Mouse (Mus musculus) midbrain, postnatal 0 days (tissue): ENCODE measurements at regions not wholly inside any gene's neighbourhood (a gene's known extent, or its start where the extent isn't known, plus 50 kb on each side); places are given as distances from the start of the nearest gene placed in this dataset.

Experiments used
- ATAC-seq: fragments of 200-750 bp; cut with Nextera tagmentation; 2 replicates; pipeline ENCODE4 v1.8.0; 2017; ENCODE audit warnings: moderate number of reproducible peaks, mild to moderate bottlenecking, moderate TSS enrichment, moderate library complexity; ENCODE audit not compliant: low FRiP score
- DNase-seq: peaks from one replicate; pipeline ENCODE4 v3.0.0-alpha.2; 2015; ENCODE audit warnings: low spot score
- H3K27ac ChIP-seq: fragments of 300-500 bp; sonication (generic); 2 replicates; pipeline ENCODE4 v1.5.1; 2014; ENCODE audit warnings: low read depth, mild to moderate bottlenecking, low read length, mixed read lengths
- H3K27me3 ChIP-seq: fragments of 300-500 bp; sonication (generic); 2 replicates; pipeline ENCODE4 v1.6.1; 2014; ENCODE audit warnings: low read length, control low read depth, mixed read lengths; ENCODE audit not compliant: insufficient read depth
- H3K36me3 ChIP-seq: fragments of 300-500 bp; sonication (generic); 2 replicates; pipeline ENCODE4 v1.6.1; 2014; ENCODE audit warnings: low read length, control low read depth, mixed read lengths; ENCODE audit not compliant: insufficient read depth
- H3K4me1 ChIP-seq: fragments of 300-500 bp; sonication (generic); 2 replicates; pipeline ENCODE4 v1.6.1; 2014; ENCODE audit warnings: mild to moderate bottlenecking, control low read depth, antibody characterized with exemption, low read length, mixed read lengths; ENCODE audit not compliant: insufficient read depth
- H3K4me2 ChIP-seq: fragments of 300-500 bp; sonication (generic); 2 replicates; pipeline ENCODE4 v1.6.1; 2014; ENCODE audit warnings: low read depth, mild to moderate bottlenecking, low read length, mixed read lengths; ENCODE audit not compliant: poor library complexity, severe bottlenecking
- H3K4me3 ChIP-seq: fragments of 300-500 bp; sonication (generic); 2 replicates; pipeline ENCODE4 v1.5.1; 2014; ENCODE audit warnings: low read depth, mild to moderate bottlenecking, low read length, moderate library complexity
- H3K9ac ChIP-seq: fragments of 300-500 bp; sonication (generic); replicated peaks from 2 replicates; pipeline ENCODE4 v1.6.1; 2014; ENCODE audit warnings: mild to moderate bottlenecking, low read length, moderate library complexity, mixed read lengths; ENCODE audit not compliant: poor library complexity, severe bottlenecking
- H3K9me3 ChIP-seq: fragments of 300-500 bp; sonication (generic); 2 replicates; pipeline ENCODE4 v1.6.1; 2016; ENCODE audit warnings: low read length, control low read depth
- CTCF ChIP-seq: IDR thresholded peaks from 2 replicates; pipeline ENCODE4 v1.5.1; 2016; ENCODE audit warnings: antibody characterized with exemption, mild to moderate bottlenecking
- WGBS: fragments of 180-500 bp; shearing (Covaris S2); extraction: QIAGEN DNeasy Blood & Tissue Kit; methylation state at CpG from one replicate; pipeline ENCODE4 v1.1.7; 2014; 5-methylcytosine and 5-hydroxymethylcytosine counted together

DNA sequence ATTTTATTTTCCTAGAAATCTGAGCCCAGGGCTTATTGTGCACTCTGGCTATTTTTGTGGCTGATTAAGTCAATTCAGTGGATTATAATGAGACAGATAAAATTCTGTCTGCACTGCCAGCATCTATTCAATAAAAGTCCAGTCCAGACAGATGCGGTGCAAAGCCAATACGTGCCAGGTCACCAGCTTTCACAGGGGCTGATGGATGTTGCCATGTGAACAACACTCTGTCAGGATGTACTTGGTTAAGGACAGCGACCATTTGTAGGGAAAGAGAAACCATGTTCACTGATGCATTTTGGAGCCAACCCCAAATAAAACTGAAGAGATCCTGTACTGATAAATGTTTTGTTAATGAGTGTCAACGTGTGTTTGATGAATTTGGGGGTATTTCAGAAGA is 285.0 kb upstream of the Gnpda2 start:
- ATAC-seq = peak; percentile 47; the same call in 1 of the 2 replicates
- WGBS = 62% methylated on average over 4 of the region's 4 CpGs
- peak; percentile 8 for DNase-seq
- no peaks in the 10 kb centered on the region for H3K36me3 ChIP-seq
- TF ChIP-seq CTCF = no peak
- no peak overlapping the region for H3K27ac ChIP-seq
- no peaks in the 10 kb centered on the region for H3K4me1 ChIP-seq
- no peak overlapping the region for H3K4me2 ChIP-seq
- no peak overlapping the region for H3K9ac ChIP-seq
- H3K27me3 ChIP-seq = no peaks in the 10 kb centered on the region
- no peak overlapping the region for H3K4me3 ChIP-seq
- no peaks in the 10 kb centered on the region for H3K9me3 ChIP-seq

DNA sequence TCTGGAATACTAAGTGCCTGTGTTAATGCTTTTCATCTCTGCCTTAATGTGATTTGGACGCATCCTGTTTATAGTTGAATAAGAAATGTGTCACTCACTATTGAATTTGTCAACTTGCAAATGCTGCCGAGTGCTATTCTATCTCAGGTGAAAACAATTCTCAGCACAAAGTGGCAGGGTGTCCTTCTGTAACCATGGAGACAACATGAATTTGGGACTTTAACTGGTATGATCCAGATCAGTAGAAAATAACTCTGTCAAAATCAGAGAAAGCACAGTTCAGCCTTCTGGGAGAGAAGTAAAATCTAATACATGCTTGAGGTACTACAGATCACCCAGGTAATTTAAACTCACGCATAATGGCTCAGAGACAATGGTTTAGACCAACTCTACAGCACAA is 270.9 kb upstream of the Gnpda2 start:
- Histone ChIP-seq H3K4me1 (no peaks in the 10 kb centered on the region), H3K9me3 (peaks cover 2% of the 10 kb centered on the region; the same call in 1 of the 2 replicates), H3K27ac (no peak overlapping the region), H3K36me3 (no peaks in the 10 kb centered on the region), H3K9ac (no peak overlapping the region), H3K27me3 (no peaks in the 10 kb centered on the region), H3K4me3 (no peak overlapping the region), H3K4me2 (no peak overlapping the region)
- ATAC-seq (peak; percentile 60; the same call in 1 of the 2 replicates), DNase-seq (peak; percentile 4)
- WGBS = 34% methylated on average over 3 of the region's 3 CpGs
- TF ChIP-seq CTCF = no peak

DNA sequence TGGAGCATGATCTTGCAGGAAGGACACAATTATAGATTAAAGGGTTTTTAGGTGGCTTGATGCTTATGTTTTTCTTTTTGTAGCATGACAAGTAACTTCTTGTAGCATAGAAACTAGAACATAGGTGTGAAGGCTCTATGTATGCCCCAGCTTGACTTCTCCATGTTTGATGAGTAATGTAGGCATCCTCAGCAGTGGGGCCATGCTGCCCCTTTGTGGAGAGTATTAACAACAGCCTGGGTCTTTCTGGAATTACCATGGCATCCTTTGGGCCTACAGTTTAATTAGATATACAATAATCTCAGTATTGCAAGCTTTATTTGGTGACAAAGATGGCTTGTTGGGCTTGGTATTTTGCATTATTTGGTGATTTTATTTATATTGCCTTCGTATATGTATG is 252.7 kb upstream of the Gnpda2 start:
- no peak overlapping the region for H3K4me2 ChIP-seq
- WGBS = 65% methylated on average over 1 of the region's 1 CpGs
- no peaks in the 10 kb centered on the region for H3K27me3 ChIP-seq
- no peak overlapping the region for H3K9ac ChIP-seq
- H3K4me1 ChIP-seq = no peaks in the 10 kb centered on the region
- no peaks in the 10 kb centered on the region for H3K9me3 ChIP-seq
- H3K36me3 ChIP-seq = no peaks in the 10 kb centered on the region
- ATAC-seq = no peak
- TF ChIP-seq CTCF = no peak
- H3K27ac ChIP-seq = no peak overlapping the region
- DNase-seq = no peak
- H3K4me3 ChIP-seq = no peak overlapping the region

DNA sequence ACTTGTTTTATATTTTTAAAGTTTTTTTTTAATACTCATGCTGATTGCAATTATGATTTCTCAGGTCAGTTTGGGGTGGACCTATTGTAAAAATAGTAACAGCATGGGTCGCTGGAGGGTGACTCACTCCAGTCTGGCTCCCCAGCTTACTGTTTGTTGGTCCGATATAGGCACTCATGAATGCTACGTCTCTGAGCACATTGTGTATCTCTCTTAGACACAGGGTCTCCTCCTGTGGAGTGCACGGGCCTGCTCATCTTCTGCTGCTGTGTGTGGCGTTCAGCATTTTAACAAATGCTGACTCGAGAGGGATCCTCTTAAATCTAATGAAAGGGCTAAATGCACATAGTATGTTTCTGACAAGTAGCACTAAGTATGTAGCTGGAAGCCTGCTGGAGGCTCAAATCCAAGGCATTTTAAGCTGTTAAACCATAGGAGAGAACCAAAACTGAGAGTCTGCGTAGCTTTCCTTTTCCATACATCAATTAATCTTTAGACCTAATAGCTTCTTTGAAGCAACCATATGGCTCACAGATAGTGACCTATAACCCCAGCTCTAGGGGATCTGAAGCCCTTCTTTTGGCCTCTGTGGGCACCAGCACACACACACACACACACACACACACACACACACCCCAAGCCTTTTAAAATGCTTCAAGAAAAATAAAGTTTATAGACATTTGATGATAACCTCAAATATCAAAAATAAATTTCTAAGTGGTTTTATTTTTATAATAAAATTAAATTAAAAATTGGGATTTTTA is 246.0 kb upstream of the Gnpda2 start:
- H3K27me3 ChIP-seq = no peaks in the 10 kb centered on the region
- no peak for ATAC-seq
- no peaks in the 10 kb centered on the region for H3K36me3 ChIP-seq
- H3K27ac ChIP-seq = no peak overlapping the region
- no peak overlapping the region for H3K4me2 ChIP-seq
- no peak overlapping the region for H3K4me3 ChIP-seq
- 46% methylated on average over 7 of the region's 7 CpGs for WGBS
- no peak for DNase-seq
- no peak for TF ChIP-seq CTCF
- H3K4me1 ChIP-seq = no peaks in the 10 kb centered on the region
- H3K9ac ChIP-seq = no peak overlapping the region
- no peaks in the 10 kb centered on the region for H3K9me3 ChIP-seq

DNA sequence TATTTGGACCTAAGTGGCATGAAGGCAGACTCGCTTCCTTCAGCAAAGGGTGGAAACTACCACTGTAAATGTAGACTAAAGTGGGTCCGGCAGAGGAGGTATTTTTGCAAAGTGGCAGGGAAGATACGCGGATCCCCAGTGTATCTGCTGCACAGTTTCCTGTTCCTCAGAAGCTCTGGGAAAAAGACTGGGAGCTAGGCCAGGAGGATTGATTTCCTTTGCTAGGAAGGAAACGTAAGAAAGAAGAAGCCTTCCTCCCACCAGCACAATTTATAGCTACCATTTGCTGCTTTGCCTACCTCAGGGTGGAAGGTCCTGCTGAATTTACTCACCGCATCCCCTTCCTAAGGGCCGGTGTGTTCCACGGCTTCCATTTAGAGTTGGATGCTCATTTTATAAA is 244.2 kb upstream of the Gnpda2 start:
- H3K4me3 ChIP-seq = no peak overlapping the region
- H3K4me2 ChIP-seq = no peak overlapping the region
- no peak for ATAC-seq
- no peaks in the 10 kb centered on the region for H3K27me3 ChIP-seq
- no peak overlapping the region for H3K9ac ChIP-seq
- H3K27ac ChIP-seq = no peak overlapping the region
- 85% methylated on average over 8 of the region's 8 CpGs for WGBS
- TF ChIP-seq CTCF = no peak
- no peaks in the 10 kb centered on the region for H3K36me3 ChIP-seq
- DNase-seq = no peak
- no peaks in the 10 kb centered on the region for H3K4me1 ChIP-seq
- no peaks in the 10 kb centered on the region for H3K9me3 ChIP-seq

DNA sequence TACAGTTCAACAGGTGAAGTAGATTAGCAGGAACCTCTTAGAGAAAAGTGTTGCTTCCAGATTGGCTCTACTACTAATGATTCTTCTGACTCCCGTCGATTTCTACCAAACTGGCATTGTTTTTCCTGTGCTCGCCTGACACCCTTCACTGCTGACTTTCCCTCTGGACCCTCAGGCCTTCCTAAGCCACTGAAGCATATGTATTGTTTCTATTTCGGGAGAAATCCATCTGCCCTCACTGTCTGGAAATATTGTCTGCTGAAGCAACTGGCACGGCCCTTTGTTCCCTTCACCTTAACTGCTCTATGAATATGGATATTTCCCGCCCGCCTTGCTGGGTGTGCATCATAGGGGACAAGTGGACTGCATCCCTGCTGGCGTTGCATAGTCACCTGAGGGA is 243.0 kb upstream of the Gnpda2 start:
- TF ChIP-seq CTCF = no peak
- 41% methylated on average over 8 of the region's 8 CpGs for WGBS
- ATAC-seq (no peak), DNase-seq (peak; percentile 31)
- H3K4me2 ChIP-seq = no peak overlapping the region
- H3K27ac ChIP-seq = no peak overlapping the region
- no peak overlapping the region for H3K9ac ChIP-seq
- H3K27me3 ChIP-seq = no peaks in the 10 kb centered on the region
- no peaks in the 10 kb centered on the region for H3K36me3 ChIP-seq
- no peaks in the 10 kb centered on the region for H3K4me1 ChIP-seq
- no peak overlapping the region for H3K4me3 ChIP-seq
- no peaks in the 10 kb centered on the region for H3K9me3 ChIP-seq
